18 mouse cellular contexts compared by ENCODE assay signal in the genomic region with DNA sequence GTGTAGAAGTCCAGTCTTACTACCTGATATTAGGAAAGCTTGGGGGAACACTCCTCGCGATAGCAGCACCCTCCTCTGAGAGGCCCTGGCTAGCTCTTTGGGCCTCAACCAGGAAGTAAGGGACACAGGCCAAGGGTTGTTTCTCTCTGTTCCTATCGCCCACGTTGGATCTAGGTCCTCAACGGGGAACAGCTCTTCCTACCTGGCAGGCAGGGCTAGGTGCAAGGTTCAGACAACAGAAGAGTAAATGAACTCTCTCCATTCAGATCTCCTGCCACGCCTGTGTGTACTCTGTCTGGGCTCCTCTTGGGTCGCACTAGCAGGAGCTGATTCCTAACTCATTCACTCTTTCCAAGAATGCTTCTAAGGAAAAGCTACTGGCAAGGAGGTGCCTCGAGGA. TPM values are rescaled to one million over a fixed set of nuclear protein-coding genes. Genes with fewer than 3 reads are reported as not detected.
DNase-seq lines count a peak whose midpoint lies in the region; ATAC-seq lines count a peak whose summit lies in the region.
"Had no signal": no experiment of that assay in that cellular context is flagged by ENCODE, and none has a peak within 500 bp of the region (broad histone marks: within the 10 kb centered on the region; RNA-seq: fewer than 3 reads in every experiment).

No protein-coding gene starts in this region.

- no peaks in the 10 kb centered on the region for H3K9me3 ChIP-seq in liver, embryonic 13.5 days (replicated peaks)
- H3K9me3 ChIP-seq in liver, embryonic 11.5 days (ENCODE audit: control insufficient read depth, low read length), result no peaks in the 10 kb centered on the region
- H3K9me3 ChIP-seq in liver, embryonic 15.5 days (replicated peaks), result no peaks in the 10 kb centered on the region
- H3K9me3 ChIP-seq: embryonic facial prominence, embryonic 13.5 days; lung, embryonic 15.5 days had no signal

- WGBS in liver, embryonic 13.5 days (ENCODE audit: insufficient replicate concordance), result 41% methylated on average over 8 of the region's 8 CpGs
- 58% methylated on average over 8 of the region's 8 CpGs for WGBS in liver, embryonic 11.5 days
- 34% methylated on average over 8 of the region's 8 CpGs for WGBS in liver, embryonic 15.5 days (ENCODE audit: insufficient replicate concordance)

- H3K4me1 ChIP-seq in liver, embryonic 13.5 days (replicated peaks), result peaks cover 18% of the 10 kb centered on the region
- H3K4me1 ChIP-seq in liver, embryonic 11.5 days (replicated peaks; ENCODE audit: control insufficient read depth, insufficient read depth, low read length), result peaks cover 8% of the 10 kb centered on the region
- peaks cover 15% of the 10 kb centered on the region for H3K4me1 ChIP-seq in liver, embryonic 15.5 days (replicated peaks)

- peak overlapping the region; percentile 27; the same call in 1 of the 2 replicates for H3K27ac ChIP-seq in liver, embryonic 13.5 days
- H3K27ac ChIP-seq in liver, embryonic 11.5 days (ENCODE audit: low read depth, low read length), result no peak overlapping the region
- H3K27ac ChIP-seq in liver, embryonic 15.5 days (replicated peaks), result peak overlapping the region; percentile 67
- H3K27ac ChIP-seq: embryonic facial prominence, embryonic 13.5 days; lung, embryonic 15.5 days had no signal

- ATAC-seq in liver, embryonic 13.5 days (ENCODE audit: low read depth), result peak; percentile 52
- no peak for ATAC-seq in liver, embryonic 11.5 days (replicated peaks; ENCODE audit: low FRiP score)
- peak; percentile 67 for ATAC-seq in liver, embryonic 15.5 days (ENCODE audit: insufficient read depth)
- ATAC-seq: hindbrain, embryonic 16.5 days had no signal

- H3K36me3 ChIP-seq in liver, embryonic 13.5 days, result no peaks in the 10 kb centered on the region
- no peaks in the 10 kb centered on the region for H3K36me3 ChIP-seq in liver, embryonic 11.5 days (ENCODE audit: control insufficient read depth, insufficient read depth, low read length)
- no peaks in the 10 kb centered on the region for H3K36me3 ChIP-seq in liver, embryonic 15.5 days (replicated peaks)
- H3K36me3 ChIP-seq: embryonic facial prominence, embryonic 13.5 days; G1E; lung, embryonic 15.5 days had no signal

- no peak overlapping the region for H3K4me3 ChIP-seq in liver, embryonic 13.5 days (replicated peaks)
- H3K4me3 ChIP-seq in liver, embryonic 11.5 days (ENCODE audit: low read depth, low read length), result no peak overlapping the region
- no peak overlapping the region for H3K4me3 ChIP-seq in liver, embryonic 15.5 days (replicated peaks)
- H3K4me3 ChIP-seq: embryonic facial prominence, embryonic 13.5 days; lung, embryonic 15.5 days had no signal

- H3K4me2 ChIP-seq in liver, embryonic 13.5 days, result no peak overlapping the region
- H3K4me2 ChIP-seq in liver, embryonic 11.5 days, result no peak overlapping the region
- no peak overlapping the region for H3K4me2 ChIP-seq in liver, embryonic 15.5 days
- H3K4me2 ChIP-seq: embryonic facial prominence, embryonic 13.5 days; lung, embryonic 15.5 days had no signal

- H3K27me3 ChIP-seq in liver, embryonic 13.5 days, result no peaks in the 10 kb centered on the region
- H3K27me3 ChIP-seq in liver, embryonic 11.5 days (replicated peaks; ENCODE audit: control insufficient read depth, insufficient read depth, low read length), result no peaks in the 10 kb centered on the region
- H3K27me3 ChIP-seq in liver, embryonic 15.5 days, result 0 out of 2 replicates have a peak, but pooled peaks cover under 1% of the 10 kb centered on the region
- H3K27me3 ChIP-seq: lung, embryonic 15.5 days had no signal

- no peak overlapping the region for H3K9ac ChIP-seq in liver, embryonic 13.5 days
- H3K9ac ChIP-seq in liver, embryonic 11.5 days (ENCODE audit: low read depth, low read length), result no peak overlapping the region
- H3K9ac ChIP-seq in liver, embryonic 15.5 days, result no peak overlapping the region
- H3K9ac ChIP-seq: embryonic facial prominence, embryonic 13.5 days; lung, embryonic 15.5 days had no signal

- no peak for DNase-seq in liver, embryonic 13.5 days
- DNase-seq in liver, embryonic 11.5 days (ENCODE audit: low spot score), result no peak
- peak; percentile 71 to 81 for DNase-seq in kidney, adult 8-10 months
- no peak for DNase-seq in adrenal gland, postnatal 10 days
- no peak for DNase-seq in T-cell, adult 2 months (ENCODE audit: low spot score)
- no peak for DNase-seq in thymus, postnatal 14 days
- DNase-seq: adrenal gland, adult 8-10 months; cerebellum, adult 8-10 months; gastrocnemius, postnatal 10 days; heart, postnatal 14 days; layer of hippocampus, adult 9-11 months; midbrain, embryonic 14.5 days; thymus, postnatal 4 days had no signal

RNA-seq across cellular contexts. Expression of a gene that starts 5.9 kb away (rescaled TPM):
- 7.6 and 7.8 TPM in 2 replicates for polyA plus RNA-seq in liver, embryonic 13.5 days (2015; fragmentation: Nextera tagmentation; extraction: Ambion mirVana)
- polyA plus RNA-seq in liver, embryonic 11.5 days (2014; fragmentation: Nextera tagmentation; extraction: Ambion mirVana), result 17.7 and 20.4 TPM in 2 replicates
- 5.1 and 6.2 TPM in 2 replicates for polyA plus RNA-seq in liver, embryonic 15.5 days (2015; fragmentation: Nextera tagmentation; extraction: Ambion mirVana)
- 10 to 100 TPM; 11.4 to 12.1 TPM for total RNA-seq in adrenal gland, postnatal 10 days (2021)
- total RNA-seq: G1E had no signal
- polyA plus RNA-seq: G1E had no signal

RNA-seq across cellular contexts. Expression of a gene that starts 44.5 kb away (rescaled TPM):
- 0.54 and 0.58 TPM in 2 replicates for polyA plus RNA-seq in liver, embryonic 13.5 days (2015; fragmentation: Nextera tagmentation; extraction: Ambion mirVana)
- polyA plus RNA-seq in liver, embryonic 11.5 days (2014; fragmentation: Nextera tagmentation; extraction: Ambion mirVana), result 0.93 and 1.3 TPM in 2 replicates
- 0.40 and 0.43 TPM in 2 replicates for polyA plus RNA-seq in liver, embryonic 15.5 days (2015; fragmentation: Nextera tagmentation; extraction: Ambion mirVana)
- 1 to 10 TPM; 1.1 to 1.2 TPM for total RNA-seq in adrenal gland, postnatal 10 days (2021)
- total RNA-seq: G1E; gastrocnemius, postnatal 10 days had no signal
- polyA plus RNA-seq: G1E had no signal

Comparison
In these comparisons a context has a peak if more than half of its experiments do, and no peak if none do; other contexts are left out.
1. DNase-seq: peak in kidney, adult 8-10 months (2 of 2); none in liver, embryonic 13.5 days (single experiment), liver, embryonic 11.5 days (single experiment), adrenal gland, postnatal 10 days (single experiment), T-cell, adult 2 months (single experiment) and thymus, postnatal 14 days (single experiment).